Mouse (Mus musculus): ENCODE measurements around the gene Vps39. TPM values are rescaled to one million over a fixed set of nuclear protein-coding genes. Genes with fewer than 3 reads are reported as not detected.

The Vps39 gene
- 60.1 to 85.2 TPM (median 71.0 TPM) in 4 replicates for total RNA-seq (2023; ENCODE audit: inconsistent age)

GRCm38 (mm10) chr2:120352682-120353646 lies at the start of gene Vps39:
Gene Vps39 (minus strand): TSS chr2:120353137.

GRCm38 (mm10) chr2:120313976-120314375 lies 39.0 kb downstream of the Vps39 start, which contains the start of gene Pla2g4f:
Gene Pla2g4f (minus strand): TSS chr2:120314165.

GRCm38 (mm10) chr2:120288995-120289394 lies 63.9 kb downstream of the Vps39 start, which contains the start of gene Pla2g4d:
Gene Pla2g4d (minus strand): TSS chr2:120289197.

Other genes with a start within 250 kb of the Vps39 start
- gene Ehd4, start 198.5 kb downstream of the Vps39 start, total RNA-seq (2023; ENCODE audit: inconsistent age), result 82.5 to 102 TPM (median 94.9 TPM) in 4 replicates
- gene Pla2g4e, start 107.8 kb downstream of the Vps39 start, total RNA-seq (2023; ENCODE audit: inconsistent age), result not detected in 4 replicates
- gene Pla2g4d, start 63.9 kb downstream of the Vps39 start, total RNA-seq (2023; ENCODE audit: inconsistent age), result not detected in 4 replicates
- gene Pla2g4f, start 39.0 kb downstream of the Vps39 start, total RNA-seq (2023; ENCODE audit: inconsistent age), result 0.22 to 0.36 TPM (median 0.26 TPM) in 3 of 4 replicates, not detected in the other
- 38.4 to 47.2 TPM (median 46.1 TPM) in 4 replicates for gene Ganc, start 50.8 kb upstream of the Vps39 start, total RNA-seq (2023; ENCODE audit: inconsistent age)
- 47.0 to 54.0 TPM (median 52.7 TPM) in 4 replicates for gene Tmem87a, start 51.0 kb upstream of the Vps39 start, total RNA-seq (2023; ENCODE audit: inconsistent age)
- gene Capn3, start 102.9 kb upstream of the Vps39 start, total RNA-seq (2023; ENCODE audit: inconsistent age), result 0.67 to 3.9 TPM (median 1.4 TPM) in 4 replicates
- 116 to 127 TPM (median 121 TPM) in 4 replicates for gene Zfp106, start 210.7 kb upstream of the Vps39 start, total RNA-seq (2023; ENCODE audit: inconsistent age)
- 38.3 to 58.7 TPM (median 46.8 TPM) in 4 replicates for gene Snap23, start 214.5 kb upstream of the Vps39 start, total RNA-seq (2023; ENCODE audit: inconsistent age)

Data from B cell, adult (primary cell).